Mouse (Mus musculus) midbrain, postnatal 0 days (tissue): ENCODE results near the gene C1qc. TPM values are rescaled to one million over a fixed set of nuclear protein-coding genes. Genes with fewer than 3 reads are reported as not detected.
A peak's percentile ranks its signal among the peaks of the same experiment; 100 is the strongest.

Source experiments
- ATAC-seq: fragments of 200-750 bp; cut with Nextera tagmentation; 2 replicates; pipeline ENCODE4 v1.8.0; 2017; ENCODE audit warnings: moderate number of reproducible peaks, mild to moderate bottlenecking, moderate TSS enrichment, moderate library complexity; ENCODE audit not compliant: low FRiP score
- DNase-seq: peaks from one replicate; pipeline ENCODE4 v3.0.0-alpha.2; 2015; ENCODE audit warnings: low spot score
- H3K27ac ChIP-seq: fragments of 300-500 bp; sonication (generic); 2 replicates; pipeline ENCODE4 v1.5.1; 2014; ENCODE audit warnings: low read depth, mild to moderate bottlenecking, low read length, mixed read lengths
- H3K27me3 ChIP-seq: fragments of 300-500 bp; sonication (generic); 2 replicates; pipeline ENCODE4 v1.6.1; 2014; ENCODE audit warnings: low read length, control low read depth, mixed read lengths; ENCODE audit not compliant: insufficient read depth
- H3K36me3 ChIP-seq: fragments of 300-500 bp; sonication (generic); 2 replicates; pipeline ENCODE4 v1.6.1; 2014; ENCODE audit warnings: low read length, control low read depth, mixed read lengths; ENCODE audit not compliant: insufficient read depth
- H3K4me1 ChIP-seq: fragments of 300-500 bp; sonication (generic); 2 replicates; pipeline ENCODE4 v1.6.1; 2014; ENCODE audit warnings: mild to moderate bottlenecking, control low read depth, antibody characterized with exemption, low read length, mixed read lengths; ENCODE audit not compliant: insufficient read depth
- H3K4me2 ChIP-seq: fragments of 300-500 bp; sonication (generic); 2 replicates; pipeline ENCODE4 v1.6.1; 2014; ENCODE audit warnings: low read depth, mild to moderate bottlenecking, low read length, mixed read lengths; ENCODE audit not compliant: poor library complexity, severe bottlenecking
- H3K4me3 ChIP-seq: fragments of 300-500 bp; sonication (generic); 2 replicates; pipeline ENCODE4 v1.5.1; 2014; ENCODE audit warnings: low read depth, mild to moderate bottlenecking, low read length, moderate library complexity
- H3K9ac ChIP-seq: fragments of 300-500 bp; sonication (generic); replicated peaks from 2 replicates; pipeline ENCODE4 v1.6.1; 2014; ENCODE audit warnings: mild to moderate bottlenecking, low read length, moderate library complexity, mixed read lengths; ENCODE audit not compliant: poor library complexity, severe bottlenecking
- H3K9me3 ChIP-seq: fragments of 300-500 bp; sonication (generic); 2 replicates; pipeline ENCODE4 v1.6.1; 2016; ENCODE audit warnings: low read length, control low read depth
- CTCF ChIP-seq: IDR thresholded peaks from 2 replicates; pipeline ENCODE4 v1.5.1; 2016; ENCODE audit warnings: antibody characterized with exemption, mild to moderate bottlenecking
- WGBS: fragments of 180-500 bp; shearing (Covaris S2); extraction: QIAGEN DNeasy Blood & Tissue Kit; methylation state at CpG from one replicate; pipeline ENCODE4 v1.1.7; 2014; 5-methylcytosine and 5-hydroxymethylcytosine counted together
- polyA plus RNA-seq: library from polyadenylated mRNA; unstranded; fragments of >200 nt; fragmentation: Nextera tagmentation; extraction: Ambion mirVana; gene quantifications from 2 replicates; pipeline ENCODE4 v1.2.1, GENCODE M21; 2015
- total RNA-seq: library from RNA; depleted of rRNA; stranded (reverse); fragments of >200 nt; gene quantifications from 2 replicates; pipeline ENCODE4 v1.2.3, GENCODE M21; 2014

C1qc gene
- total and polyA plus RNA-seq, 2 experiments from 2014 or later: 39.0 to 79.7 TPM

GRCm38 (mm10) chr4:136865531-136865930, 27.3 kb downstream of the C1qc start:
- ATAC-seq (no peak), DNase-seq (no peak)
- 42% methylated on average over 5 of the region's 5 CpGs for WGBS
- Histone ChIP-seq H3K4me1 (peaks cover 26% of the 10 kb centered on the region), H3K27ac (peak overlapping the region; percentile 65), H3K9ac (0 out of 2 replicates have a peak overlapping the region, but pooled peaks have one; percentile 13), H3K4me2 (0 out of 2 replicates have a peak overlapping the region, but pooled peaks have one; percentile 9), H3K9me3 (no peaks in the 10 kb centered on the region), H3K36me3 (no peaks in the 10 kb centered on the region), H3K4me3 (no peak overlapping the region), H3K27me3 (no peaks in the 10 kb centered on the region)
- TF ChIP-seq CTCF: no peak

- Histone ChIP-seq H3K4me2 (0 out of 2 replicates have a peak overlapping the region, but pooled peaks have one; percentile 9), H3K4me1 (peaks cover 26% of the 10 kb centered on the region), H3K27me3 (no peaks in the 10 kb centered on the region), H3K36me3 (no peaks in the 10 kb centered on the region), H3K4me3 (no peak overlapping the region), H3K9me3 (no peaks in the 10 kb centered on the region), H3K27ac (peak overlapping the region; percentile 65), H3K9ac (0 out of 2 replicates have a peak overlapping the region, but pooled peaks have one; percentile 13)
- TF ChIP-seq CTCF: no peak
- 3% methylated on average over 15 of the region's 15 CpGs for WGBS
- 0 out of 2 replicates have a peak, but pooled peaks have one; percentile 20 for ATAC-seq
- peak; percentile 85 for DNase-seq
Measured at GRCm38 (mm10) chr4:136864751-136865470, 28.0 kb downstream of the C1qc start.

- no peak for TF ChIP-seq CTCF
- Histone ChIP-seq H3K27ac (no peak overlapping the region), H3K27me3 (no peaks in the 10 kb centered on the region), H3K9me3 (no peaks in the 10 kb centered on the region), H3K4me3 (no peak overlapping the region), H3K36me3 (no peaks in the 10 kb centered on the region), H3K4me1 (peaks cover 26% of the 10 kb centered on the region), H3K4me2 (no peak overlapping the region), H3K9ac (no peak overlapping the region)
- DNase-seq (no peak), ATAC-seq (no peak)
- 15% methylated on average over 9 of the region's 9 CpGs for WGBS
Measured at GRCm38 (mm10) chr4:136863517-136863916, 29.3 kb downstream of the C1qc start.

- Histone ChIP-seq H3K36me3 (no peaks in the 10 kb centered on the region), H3K9me3 (no peaks in the 10 kb centered on the region), H3K27ac (no peak overlapping the region), H3K27me3 (no peaks in the 10 kb centered on the region), H3K9ac (no peak overlapping the region), H3K4me1 (peaks cover 21% of the 10 kb centered on the region), H3K4me3 (no peak overlapping the region), H3K4me2 (no peak overlapping the region)
- 80% methylated on average over 2 of the region's 2 CpGs for WGBS
- ATAC-seq (no peak), DNase-seq (no peak)
- TF ChIP-seq CTCF: no peak
Measured at GRCm38 (mm10) chr4:136862411-136862810, 30.5 kb downstream of the C1qc start.

- DNase-seq (no peak), ATAC-seq (peak; percentile 57; the same call in 1 of the 2 replicates)
- Histone ChIP-seq H3K9me3 (no peaks in the 10 kb centered on the region), H3K9ac (no peak overlapping the region; the same call in 1 of the 2 replicates), H3K4me3 (no peak overlapping the region), H3K4me2 (no peak overlapping the region), H3K27me3 (no peaks in the 10 kb centered on the region), H3K4me1 (peaks cover 21% of the 10 kb centered on the region), H3K27ac (peak overlapping the region; percentile 38; the same call in 1 of the 2 replicates), H3K36me3 (no peaks in the 10 kb centered on the region)
- WGBS: 6% methylated on average over 14 of the region's 17 CpGs
- TF ChIP-seq CTCF: no peak
Measured at GRCm38 (mm10) chr4:136861806-136862205, 31.1 kb downstream of the C1qc start.

GRCm38 (mm10) chr4:136860022-136860421, 32.8 kb downstream of the C1qc start:
- Histone ChIP-seq H3K9me3 (no peaks in the 10 kb centered on the region), H3K4me2 (no peak overlapping the region), H3K27me3 (no peaks in the 10 kb centered on the region), H3K36me3 (no peaks in the 10 kb centered on the region), H3K4me1 (peaks cover 13% of the 10 kb centered on the region), H3K27ac (no peak overlapping the region), H3K4me3 (no peak overlapping the region), H3K9ac (no peak overlapping the region)
- WGBS: 86% methylated on average over 7 of the region's 7 CpGs
- DNase-seq: no peak
- ATAC-seq: no peak
- no peak for TF ChIP-seq CTCF
